Mouse (Mus musculus) erythroid progenitor cell, adult 5-6 weeks (primary cell): ENCODE results near the gene Tspan31. TPM values are rescaled to one million over a fixed set of nuclear protein-coding genes. Genes with fewer than 3 reads are reported as not detected.

ENCODE experiments used
- ATAC-seq: replicated peaks from 2 replicates; pipeline ENCODE4 v1.8.0; 2016; ENCODE audit warnings: moderate number of reproducible peaks, mild to moderate bottlenecking, moderate TSS enrichment, inconsistent platforms; ENCODE audit not compliant: poor library complexity, low FRiP score, severe bottlenecking
- total RNA-seq, 2 experiments: library from RNA; stranded (forward) in 1 of 2; stranded (reverse) in 1 of 2; fragments of 150-400 nt in 1 of 2; fragments of 186-747, 209-891 nt in 1 of 2; gene quantifications; 2 replicates each; pipeline versions ENCODE4 v1.2.3 to v1.2.4; 2015 to 2017; ENCODE audit warnings: low replicate concordance in 2 of 2

Tspan31 gene
- total RNA-seq, 2 experiments from 2014 or later: 6.6 to 18.0 TPM

DNA sequence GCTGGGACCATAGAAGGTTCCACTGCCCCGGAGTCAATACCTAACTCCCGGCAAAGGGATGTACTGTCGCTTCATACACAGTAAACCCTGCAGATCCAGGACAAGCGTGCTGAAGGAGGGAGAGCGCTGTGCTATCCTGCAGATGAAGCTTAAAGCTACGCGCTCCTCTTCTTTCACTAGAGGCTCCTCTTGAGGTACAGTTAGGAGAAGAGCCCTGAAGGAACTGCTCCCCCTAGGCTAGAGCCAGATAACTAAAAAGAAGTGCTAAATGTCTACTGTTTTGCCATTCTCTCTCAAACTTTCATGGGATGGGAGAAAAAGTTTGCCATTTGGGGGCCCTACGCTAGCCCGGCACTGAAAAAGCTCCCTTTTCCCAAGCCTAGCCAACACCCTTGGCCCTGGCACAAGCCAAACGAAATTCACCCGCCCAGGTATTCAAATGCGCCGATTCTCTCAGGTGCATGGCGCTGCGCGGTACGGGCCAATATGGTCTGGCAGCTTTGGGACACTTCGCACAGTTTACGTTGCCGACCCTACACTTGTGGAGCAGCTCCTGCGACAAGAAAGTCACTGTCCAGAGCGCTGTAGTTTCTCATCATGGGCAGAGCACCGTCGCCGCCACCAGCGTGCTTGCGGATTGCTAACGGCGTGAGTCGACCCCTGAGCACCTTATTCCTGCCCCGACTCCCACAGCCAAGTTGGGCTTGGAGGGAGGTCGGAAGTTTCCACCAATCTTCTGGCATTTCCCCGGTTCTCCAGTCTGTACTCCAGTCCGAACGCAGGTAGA lies 21.3 kb downstream of the Tspan31 start:
- ATAC-seq: no peak

- ATAC-seq: no peak
Observed at GRCm38 (mm10) chr10:127047954-127048353, 22.1 kb downstream of the Tspan31 start, which contains the start of gene Cyp27b1. Gene Cyp27b1 (plus strand): TSS chr10:127048250.

DNA sequence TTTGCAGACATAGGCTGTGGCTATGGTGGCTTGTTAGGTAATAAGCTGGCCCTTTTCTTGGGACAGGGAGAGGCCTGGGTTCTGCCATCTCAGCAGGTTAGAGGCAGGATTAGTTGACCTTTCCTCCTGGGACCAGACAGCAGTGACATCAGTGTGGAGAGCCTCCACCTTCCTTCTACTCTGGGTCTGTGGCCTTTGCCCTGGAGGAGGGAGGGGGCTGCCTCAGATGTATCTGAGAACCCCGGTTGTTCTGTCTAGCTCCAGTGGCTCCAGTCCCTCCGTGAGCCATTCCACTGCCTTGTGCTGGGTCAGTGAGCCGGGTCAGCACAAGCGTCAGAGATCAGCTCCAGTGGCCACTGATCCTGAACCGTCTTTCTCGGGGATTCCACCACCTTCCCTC lies 26.9 kb downstream of the Tspan31 start:
- ATAC-seq: no peak

DNA sequence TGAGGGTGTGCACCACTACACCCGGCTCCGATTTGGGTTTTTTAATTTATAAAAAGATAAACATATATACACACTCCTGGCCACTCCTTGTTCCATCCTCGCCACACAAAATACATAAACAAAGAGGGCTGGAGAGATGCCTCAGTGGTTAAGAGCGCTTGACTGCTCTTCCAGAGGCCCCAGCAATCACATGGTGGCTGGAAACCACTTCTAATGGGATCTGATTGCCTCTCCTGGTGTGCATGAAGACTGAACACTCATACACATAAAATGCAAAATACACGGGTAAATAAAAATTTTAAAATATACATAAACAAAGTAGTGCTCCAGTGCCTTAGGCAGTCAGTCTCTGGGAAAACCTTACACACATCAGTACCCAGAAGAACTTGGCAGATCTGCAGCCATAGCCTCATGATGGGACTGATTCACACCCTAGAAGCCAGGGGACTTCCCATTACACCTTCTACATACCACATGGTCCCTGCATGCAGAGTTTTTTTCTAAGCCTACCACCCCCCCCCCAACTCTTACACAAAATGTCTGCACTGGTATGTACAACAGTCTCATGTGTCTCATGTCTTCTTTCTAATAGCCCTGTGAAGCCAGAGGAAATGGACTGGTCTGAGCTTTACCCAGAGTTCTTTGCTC lies 27.5 kb downstream of the Tspan31 start:
- no peak for ATAC-seq

GRCm38 (mm10) chr10:127041774-127042338 lies 28.2 kb downstream of the Tspan31 start:
- ATAC-seq: peak; percentile 53

DNA sequence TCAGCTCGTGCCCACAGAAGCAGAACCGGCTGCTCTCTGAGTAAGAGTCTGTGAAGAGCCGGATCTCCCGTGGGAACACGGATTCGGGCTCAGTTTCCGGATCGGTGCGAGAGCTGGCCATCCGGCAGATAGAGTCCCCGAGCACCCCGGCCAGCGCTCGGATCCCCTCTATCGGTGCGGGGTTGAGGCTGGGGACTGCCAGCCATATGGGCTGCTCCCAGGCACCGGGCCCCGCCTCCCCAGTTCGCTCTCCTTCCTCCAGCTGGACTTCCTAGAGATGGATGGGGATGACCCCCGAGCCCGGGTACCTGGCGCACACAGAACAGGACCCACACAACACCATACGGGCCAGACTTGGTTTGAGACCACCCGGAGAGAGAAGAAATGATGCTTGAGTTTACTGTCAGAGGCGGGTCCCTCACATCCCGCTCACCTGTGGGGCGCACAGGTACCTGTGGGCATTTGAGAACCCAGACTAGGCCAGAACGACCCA lies 28.7 kb downstream of the Tspan31 start, which contains the start of the genes Mettl1 and Eef1akmt3:
Mettl1 (plus strand) TSS at position 141 of the 493 bp plus-strand sequence.
Eef1akmt3 (minus strand) TSS at position 240 of the 493 bp plus-strand sequence.
- no peak for ATAC-seq

DNA sequence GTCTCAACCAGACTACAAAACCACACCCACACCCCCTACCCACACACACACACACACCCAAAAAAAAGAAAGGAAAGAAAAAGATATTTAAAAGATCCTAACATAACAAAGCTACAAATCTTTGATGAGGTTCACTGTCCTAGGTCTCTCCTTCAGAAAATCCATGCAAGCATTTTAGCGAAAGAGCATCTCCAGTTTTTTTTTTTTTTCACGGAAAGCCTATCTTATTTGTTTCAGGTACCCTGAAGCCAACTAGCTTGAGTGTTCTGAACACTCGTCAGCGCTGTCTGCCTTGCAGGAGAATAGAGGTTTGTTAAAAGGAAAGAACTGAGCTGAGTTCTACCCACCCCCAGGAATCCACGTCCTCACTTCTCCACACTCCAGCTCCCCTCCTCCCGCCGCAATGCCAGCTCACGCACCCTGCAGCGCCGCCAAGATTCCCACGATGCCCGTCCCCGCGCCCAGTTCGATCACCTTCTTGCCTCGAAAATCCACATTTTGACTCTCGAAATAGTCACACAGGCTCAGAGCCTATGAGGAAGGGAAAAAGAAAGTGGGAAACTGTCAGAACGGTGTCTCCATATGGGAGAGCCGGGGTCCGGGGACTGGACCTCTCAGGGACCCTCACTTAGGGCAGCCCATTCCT lies 29.4 kb downstream of the Tspan31 start:
- no peak for ATAC-seq

- no peak for ATAC-seq
Observed at GRCm38 (mm10) chr10:127037641-127038040, 32.4 kb downstream of the Tspan31 start.

GRCm38 (mm10) chr10:127036273-127036672 lies 33.8 kb downstream of the Tspan31 start:
- no peak for ATAC-seq

- no peak for ATAC-seq
Observed at GRCm38 (mm10) chr10:127033301-127033741, 36.7 kb downstream of the Tspan31 start.

- peak; percentile 99 for ATAC-seq
Observed at GRCm38 (mm10) chr10:127030336-127031296, 39.4 kb downstream of the Tspan31 start, which contains the start of gene Tsfm. Gene Tsfm (minus strand): TSS chr10:127030840.

GRCm38 (mm10) chr10:127018422-127018821 lies 51.6 kb downstream of the Tspan31 start:
- no peak for ATAC-seq

Other genes with a start within 250 kb of the Tspan31 start
- 3.6 TPM in 1 of 2 replicates, not detected in the other for gene Atp23, start 168.9 kb downstream of the Tspan31 start, total RNA-seq (2015; ENCODE audit: low replicate concordance)
- 0.51 and 1.7 TPM in 2 replicates for gene Atp23, start 168.9 kb downstream of the Tspan31 start, total RNA-seq (2017; ENCODE audit: low replicate concordance)
- 18.0 and 19.7 TPM in 2 replicates for gene Ctdsp2, start 91.5 kb downstream of the Tspan31 start, total RNA-seq (2015; ENCODE audit: low replicate concordance)
- gene Ctdsp2, start 91.5 kb downstream of the Tspan31 start, total RNA-seq (2017; ENCODE audit: low replicate concordance): 8.5 and 10.3 TPM in 2 replicates
- not detected in 2 replicates for gene Avil, start 69.6 kb downstream of the Tspan31 start, total RNA-seq (2015; ENCODE audit: low replicate concordance)
- not detected in 2 replicates for gene Avil, start 69.6 kb downstream of the Tspan31 start, total RNA-seq (2017; ENCODE audit: low replicate concordance)
- 12.6 and 14.4 TPM in 2 replicates for gene Tsfm, start 39.4 kb downstream of the Tspan31 start, total RNA-seq (2015; ENCODE audit: low replicate concordance)
- gene Tsfm, start 39.4 kb downstream of the Tspan31 start, total RNA-seq (2017; ENCODE audit: low replicate concordance): 4.2 and 6.5 TPM in 2 replicates
- 3.4 and 6.5 TPM in 2 replicates for gene Mettl1, start 28.9 kb downstream of the Tspan31 start, total RNA-seq (2015; ENCODE audit: low replicate concordance)
- gene Mettl1, start 28.9 kb downstream of the Tspan31 start, total RNA-seq (2017; ENCODE audit: low replicate concordance): 0.23 and 1.9 TPM in 2 replicates
- gene Eef1akmt3, start 28.8 kb downstream of the Tspan31 start, total RNA-seq (2015; ENCODE audit: low replicate concordance): not detected in 2 replicates
- gene Eef1akmt3, start 28.8 kb downstream of the Tspan31 start, total RNA-seq (2017; ENCODE audit: low replicate concordance): not detected in 2 replicates
- not detected in 2 replicates for gene Cyp27b1, start 22.0 kb downstream of the Tspan31 start, total RNA-seq (2015; ENCODE audit: low replicate concordance)
- not detected in 2 replicates for gene Cyp27b1, start 22.0 kb downstream of the Tspan31 start, total RNA-seq (2017; ENCODE audit: low replicate concordance)
- not detected in 2 replicates for gene March9, start 10.1 kb downstream of the Tspan31 start, total RNA-seq (2015; ENCODE audit: low replicate concordance)
- gene March9, start 10.1 kb downstream of the Tspan31 start, total RNA-seq (2017; ENCODE audit: low replicate concordance): not detected in 2 replicates
- gene Cdk4, start 6.7 kb downstream of the Tspan31 start, total RNA-seq (2015; ENCODE audit: low replicate concordance): 84.3 and 107 TPM in 2 replicates
- gene Cdk4, start 6.7 kb downstream of the Tspan31 start, total RNA-seq (2017; ENCODE audit: low replicate concordance): 42.7 and 99.2 TPM in 2 replicates
- 1.1 and 3.8 TPM in 2 replicates for gene Agap2, start 5.0 kb upstream of the Tspan31 start, total RNA-seq (2015; ENCODE audit: low replicate concordance)
- gene Agap2, start 5.0 kb upstream of the Tspan31 start, total RNA-seq (2017; ENCODE audit: low replicate concordance): 2.2 and 51.8 TPM in 2 replicates
- 36.5 and 37.5 TPM in 2 replicates for gene Os9, start 50.9 kb upstream of the Tspan31 start, total RNA-seq (2015; ENCODE audit: low replicate concordance)
- gene Os9, start 50.9 kb upstream of the Tspan31 start, total RNA-seq (2017; ENCODE audit: low replicate concordance): 57.2 and 70.0 TPM in 2 replicates
- 25.2 and 34.2 TPM in 2 replicates for gene B4galnt1, start 95.0 kb upstream of the Tspan31 start, total RNA-seq (2015; ENCODE audit: low replicate concordance)
- gene B4galnt1, start 95.0 kb upstream of the Tspan31 start, total RNA-seq (2017; ENCODE audit: low replicate concordance): 10.7 and 14.0 TPM in 2 replicates
- not detected in 2 replicates for gene Slc26a10, start 110.4 kb upstream of the Tspan31 start, total RNA-seq (2015; ENCODE audit: low replicate concordance)
- not detected in 2 replicates for gene Slc26a10, start 110.4 kb upstream of the Tspan31 start, total RNA-seq (2017; ENCODE audit: low replicate concordance)
- 0.72 TPM in 1 of 2 replicates, not detected in the other for gene Arhgef25, start 119.8 kb upstream of the Tspan31 start, total RNA-seq (2015; ENCODE audit: low replicate concordance)
- 0.13 and 10.1 TPM in 2 replicates for gene Arhgef25, start 119.8 kb upstream of the Tspan31 start, total RNA-seq (2017; ENCODE audit: low replicate concordance)
- 18.9 and 22.0 TPM in 2 replicates for gene Dtx3, start 125.5 kb upstream of the Tspan31 start, total RNA-seq (2015; ENCODE audit: low replicate concordance)
- gene Dtx3, start 125.5 kb upstream of the Tspan31 start, total RNA-seq (2017; ENCODE audit: low replicate concordance): 6.3 and 11.9 TPM in 2 replicates
- 31.4 and 61.6 TPM in 2 replicates for gene Pip4k2c, start 141.3 kb upstream of the Tspan31 start, total RNA-seq (2015; ENCODE audit: low replicate concordance)
- gene Pip4k2c, start 141.3 kb upstream of the Tspan31 start, total RNA-seq (2017; ENCODE audit: low replicate concordance): 37.8 and 46.2 TPM in 2 replicates
- not detected in 2 replicates for gene Kif5a, start 193.1 kb upstream of the Tspan31 start, total RNA-seq (2015; ENCODE audit: low replicate concordance)
- gene Kif5a, start 193.1 kb upstream of the Tspan31 start, total RNA-seq (2017; ENCODE audit: low replicate concordance): not detected in 2 replicates
- gene Dctn2, start 196.1 kb upstream of the Tspan31 start, total RNA-seq (2015; ENCODE audit: low replicate concordance): 72.9 and 75.0 TPM in 2 replicates
- 64.0 and 70.5 TPM in 2 replicates for gene Dctn2, start 196.1 kb upstream of the Tspan31 start, total RNA-seq (2017; ENCODE audit: low replicate concordance)
- gene Mbd6, start 218.8 kb upstream of the Tspan31 start, total RNA-seq (2015; ENCODE audit: low replicate concordance): 55.8 and 69.6 TPM in 2 replicates
- gene Mbd6, start 218.8 kb upstream of the Tspan31 start, total RNA-seq (2017; ENCODE audit: low replicate concordance): 10.7 and 15.0 TPM in 2 replicates
- gene Mars, start 241.5 kb upstream of the Tspan31 start, total RNA-seq (2015; ENCODE audit: low replicate concordance): 68.5 and 80.9 TPM in 2 replicates
- 86.0 and 98.9 TPM in 2 replicates for gene Mars, start 241.5 kb upstream of the Tspan31 start, total RNA-seq (2017; ENCODE audit: low replicate concordance)